Mouse (Mus musculus): ENCODE measurements at regions not wholly inside any gene's neighbourhood (a gene's known extent, or its start where the extent isn't known, plus 50 kb on each side); places are given as distances from the start of the nearest gene placed in this dataset.
"Not testable (repeated sequence)": the region's sequence is repeated elsewhere in the genome, so short reads cannot be mapped to it uniquely, and the experiment has no call there.

DNA sequence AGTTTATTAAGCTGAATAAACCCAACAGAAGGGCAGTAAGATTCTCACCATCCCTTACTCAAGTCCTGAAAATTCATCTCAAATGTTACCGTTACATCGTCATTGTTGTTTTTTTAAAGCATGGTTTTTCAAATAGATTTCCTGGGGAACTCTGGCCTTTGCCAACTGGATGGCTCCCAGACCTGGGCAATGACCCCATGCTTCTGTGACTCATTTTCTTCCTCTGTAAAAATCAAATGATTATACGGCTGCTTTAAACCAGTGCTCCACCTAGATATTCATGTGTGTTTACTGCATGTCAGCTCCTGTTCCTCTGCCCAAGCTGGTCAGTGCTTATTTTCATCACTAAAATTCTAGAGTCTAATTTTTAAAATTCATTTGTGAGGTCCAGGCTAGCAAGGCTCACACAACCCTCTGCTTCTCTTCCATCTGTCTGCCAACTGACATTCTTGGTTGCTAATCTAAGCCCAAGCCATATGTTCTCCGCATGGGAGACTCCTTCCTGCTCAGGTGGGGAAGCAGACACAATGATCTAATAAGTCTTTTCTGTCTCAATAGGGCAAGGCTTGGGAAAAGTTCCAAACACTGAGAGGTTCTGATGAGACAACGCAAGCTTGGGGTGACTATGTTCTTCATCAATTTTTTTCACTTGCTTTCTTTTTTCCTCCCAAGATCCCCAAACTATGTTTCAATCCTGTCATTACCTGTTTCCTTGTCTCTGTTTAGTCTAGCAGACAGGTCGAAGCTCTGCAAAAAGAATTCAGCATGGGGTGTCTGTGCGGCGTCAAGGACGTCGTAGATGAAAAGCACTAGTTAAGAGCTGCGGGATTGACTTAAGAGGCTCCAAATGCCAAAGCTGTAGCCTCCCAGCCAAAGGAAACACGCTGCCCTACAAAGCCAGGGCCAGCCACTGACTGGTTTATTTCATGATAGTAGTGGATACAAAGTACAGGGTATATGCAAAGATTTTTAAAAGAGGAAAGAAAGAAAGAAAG, 594.7 kb downstream of the Efna5 start:
- DNase-seq, result no peak

DNA sequence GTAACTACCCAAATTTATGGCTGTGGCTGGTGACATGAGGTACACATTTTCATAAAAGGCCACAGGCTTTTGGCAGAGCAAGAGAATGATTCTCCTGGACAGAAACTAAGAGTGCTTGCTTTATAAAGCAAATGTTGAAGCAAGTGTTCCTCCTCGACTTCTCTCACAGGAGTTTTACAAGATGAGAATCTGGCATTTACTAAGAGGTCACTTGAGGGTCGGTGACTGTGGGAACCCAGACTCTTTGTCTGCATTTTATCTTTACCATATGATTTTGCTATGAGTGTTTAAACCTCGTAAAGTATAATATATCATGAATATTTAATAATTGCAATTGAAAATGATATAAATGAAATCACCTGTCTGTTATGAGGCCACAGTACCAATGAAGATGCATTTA, 600.9 kb downstream of the Efna5 start:
- DNase-seq, result no peak

DNA sequence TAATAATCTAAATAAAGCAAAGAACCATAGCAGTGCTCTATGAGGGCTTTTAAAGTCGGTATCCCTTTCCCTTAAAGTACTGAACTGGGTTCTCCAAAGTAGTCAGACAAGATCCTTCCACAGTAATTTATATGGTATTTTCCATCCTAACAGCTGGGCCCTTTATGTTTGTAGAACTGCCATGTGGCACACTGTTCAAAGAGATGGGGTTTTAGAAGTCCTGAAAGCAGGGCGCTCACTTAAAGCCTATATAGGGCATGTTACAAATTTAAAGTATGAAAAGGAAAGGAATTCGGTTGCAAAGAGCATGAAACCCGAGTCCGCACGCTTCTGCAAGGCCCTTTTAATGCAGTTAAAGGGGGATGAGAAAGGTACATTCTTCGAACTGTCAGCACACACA, 609.7 kb downstream of the Efna5 start:
- no peak for DNase-seq

DNA sequence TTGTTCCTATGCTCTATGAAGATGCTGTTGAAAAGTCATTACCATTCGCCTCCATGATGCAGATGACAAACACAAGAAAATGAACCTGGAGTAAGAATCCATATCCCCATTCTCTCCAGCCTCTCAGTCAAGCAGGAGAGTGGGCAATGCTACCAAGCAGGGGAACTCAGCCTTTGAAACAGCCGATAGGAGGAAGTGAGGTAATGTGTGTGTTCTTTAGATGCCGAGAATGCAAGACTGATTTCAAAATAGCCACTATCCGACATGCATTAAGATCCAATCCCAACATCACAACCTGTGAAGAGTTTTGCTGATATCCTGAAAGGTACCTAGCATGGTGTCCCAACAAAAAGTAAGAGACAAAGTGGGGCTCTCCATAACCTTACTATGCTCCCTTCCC, 611.8 kb downstream of the Efna5 start:
- no peak for DNase-seq

DNA sequence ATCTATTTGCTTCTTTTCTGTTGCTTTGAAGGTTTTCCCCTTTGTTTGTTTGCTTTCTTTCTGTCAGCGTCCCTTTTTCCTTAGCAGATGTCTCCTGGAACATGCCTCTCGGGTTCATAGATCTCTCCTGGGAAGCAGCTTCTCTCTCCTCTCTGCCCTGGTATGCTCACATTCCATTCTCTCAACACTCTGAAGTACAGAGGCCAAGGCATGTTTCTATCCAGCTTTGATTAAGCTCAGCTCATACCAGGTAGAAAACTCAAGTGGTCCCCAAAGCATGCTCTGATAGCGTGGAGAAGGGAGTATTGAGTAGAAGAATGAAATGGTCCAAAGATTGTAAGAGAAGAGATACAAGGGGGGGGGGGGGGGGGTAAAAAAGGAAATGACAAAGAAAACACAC, 627.7 kb downstream of the Efna5 start:
- DNase-seq, result no peak

DNA sequence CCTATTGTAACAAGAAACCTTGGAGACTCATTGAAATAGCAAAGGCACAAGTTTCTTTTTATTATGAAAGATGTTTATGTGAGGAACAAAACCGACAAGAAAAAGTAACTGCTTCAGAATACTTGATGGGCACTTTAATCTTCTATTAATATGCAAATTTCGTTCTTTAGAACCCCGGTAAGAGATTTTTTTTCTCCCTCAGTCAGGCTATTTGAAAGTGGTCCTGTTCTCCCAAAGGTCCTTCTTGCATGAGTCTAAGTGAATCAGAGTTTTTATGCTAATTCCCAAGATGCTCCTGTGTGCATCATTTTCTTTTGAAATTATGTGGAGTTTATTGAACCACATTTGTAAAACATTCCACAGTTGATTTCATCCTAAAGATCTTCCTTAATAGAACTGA, 633.1 kb downstream of the Efna5 start:
- DNase-seq, result no peak

DNA sequence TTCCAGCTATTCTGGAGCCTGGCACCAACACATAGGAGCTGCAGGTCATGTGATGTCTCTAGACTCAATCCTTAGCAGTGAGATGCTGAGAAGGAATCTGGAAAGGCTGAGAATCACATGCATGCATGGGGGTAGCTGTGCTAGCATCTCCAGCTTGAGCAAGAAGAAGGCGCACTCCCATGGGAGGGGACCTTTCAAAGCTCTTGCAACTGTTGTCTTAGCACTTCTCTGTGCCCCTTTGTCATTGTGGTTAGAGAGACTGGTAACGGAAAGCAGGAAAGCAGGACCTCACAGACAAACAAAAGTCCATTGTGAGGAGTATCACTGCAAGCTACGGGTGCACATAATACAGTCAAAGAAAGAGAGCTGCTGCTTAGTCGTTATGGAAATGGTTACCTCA, 634.5 kb downstream of the Efna5 start:
- peak; percentile 21 for DNase-seq

DNA sequence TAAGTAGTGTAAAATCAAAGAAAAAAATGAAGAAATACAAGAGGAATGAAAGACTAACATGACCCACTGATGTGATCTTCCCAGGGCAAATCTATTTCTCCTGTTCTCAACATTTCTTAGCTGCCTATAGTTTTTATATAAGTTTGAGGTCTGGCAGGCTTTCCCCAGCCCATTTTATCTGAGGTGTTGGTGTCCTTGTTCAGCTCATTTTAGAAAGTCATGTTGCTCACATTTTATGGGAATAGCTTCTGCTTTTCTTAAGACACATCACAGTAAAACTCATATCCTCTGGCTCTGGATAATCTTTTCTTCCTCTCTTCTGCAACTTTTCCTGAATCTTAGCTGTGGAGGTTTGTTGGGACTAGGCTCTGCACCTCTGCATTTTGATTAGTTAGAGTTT, 650.2 kb downstream of the Efna5 start:
- no peak for DNase-seq

DNA sequence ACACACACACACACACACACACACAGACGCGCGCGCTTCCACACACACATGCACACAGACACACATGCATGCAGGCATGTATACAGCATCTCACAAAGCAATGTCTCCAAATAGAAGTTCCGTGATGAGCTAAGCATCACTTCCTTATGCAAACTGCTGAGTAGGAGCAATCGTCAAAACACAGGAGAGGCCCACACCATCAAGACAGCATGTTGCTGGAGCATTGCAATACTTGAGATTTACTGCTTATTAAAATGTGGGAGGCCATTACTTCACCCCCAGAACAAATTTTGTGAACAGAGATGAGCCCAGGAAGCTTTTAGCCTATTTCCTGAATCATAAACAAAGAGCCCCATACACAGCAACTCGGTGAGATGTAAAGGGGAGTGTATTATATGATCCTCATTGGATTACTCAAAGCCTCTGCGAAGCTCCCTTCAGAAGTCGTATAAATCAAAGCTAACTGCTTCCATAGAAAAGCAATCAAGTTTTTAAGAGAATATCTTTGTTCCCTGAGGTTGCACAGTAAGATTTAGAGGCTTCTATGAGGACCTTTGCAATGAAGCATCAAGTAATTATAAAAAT, 670.6 kb downstream of the Efna5 start:
- no peak for DNase-seq

DNA sequence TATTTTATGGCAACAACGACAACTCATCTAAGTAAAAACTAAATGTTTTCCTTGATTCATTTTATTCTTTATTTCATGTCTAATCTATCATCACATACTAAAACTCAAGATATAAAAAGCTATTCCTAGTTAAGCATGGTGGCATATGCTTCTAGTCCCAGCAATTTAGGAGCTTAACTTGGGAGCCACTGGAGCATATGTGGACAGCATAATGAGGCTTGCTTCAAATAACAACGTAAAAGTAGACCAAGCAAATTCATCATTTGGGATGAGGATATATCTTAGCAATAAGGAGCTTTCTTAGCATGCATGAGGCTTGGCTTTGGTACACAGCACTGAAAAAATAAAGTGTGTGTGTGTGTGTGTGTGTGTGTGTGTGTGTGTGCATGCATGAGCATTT, 678.5 kb downstream of the Efna5 start:
- DNase-seq, result no peak

DNA sequence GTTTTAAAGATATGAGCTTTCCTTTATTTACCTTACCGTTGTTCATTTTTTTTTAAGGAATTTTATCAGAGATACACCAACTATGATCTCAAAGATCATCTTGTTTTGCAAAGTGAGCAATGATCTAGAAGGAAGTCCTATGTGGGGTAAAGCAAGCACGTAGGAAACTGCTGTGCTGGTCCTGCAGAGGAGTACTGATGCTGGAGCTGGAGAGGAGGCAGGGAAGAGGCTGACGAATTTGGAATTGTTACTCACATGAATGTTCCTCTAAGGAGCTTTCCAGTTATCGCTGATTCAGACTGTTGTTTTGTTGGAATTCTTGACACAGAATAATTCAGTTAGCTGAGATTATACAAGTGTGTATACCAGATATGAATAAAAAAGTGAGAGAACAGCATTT, 680.6 kb downstream of the Efna5 start:
- no peak for DNase-seq

DNA sequence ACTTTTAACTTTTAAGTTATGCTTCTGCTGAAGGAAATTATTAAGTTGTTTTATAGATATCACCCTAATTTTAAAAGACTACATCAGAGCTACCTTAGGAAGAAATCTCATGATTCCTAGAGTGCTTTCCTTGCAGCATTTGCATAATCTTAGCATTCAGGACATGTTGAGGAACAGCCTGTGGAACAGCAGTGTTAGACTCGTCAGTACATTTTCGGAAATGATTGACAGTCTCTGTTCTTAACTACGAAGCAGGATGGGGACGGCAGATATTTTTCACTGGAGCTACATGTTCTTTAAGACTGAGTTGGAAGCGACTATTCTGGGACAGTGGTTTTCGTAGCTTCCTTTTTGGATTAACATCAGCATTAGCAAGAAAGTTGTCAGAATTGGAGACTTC, 681.6 kb downstream of the Efna5 start:
- DNase-seq, result no peak

DNA sequence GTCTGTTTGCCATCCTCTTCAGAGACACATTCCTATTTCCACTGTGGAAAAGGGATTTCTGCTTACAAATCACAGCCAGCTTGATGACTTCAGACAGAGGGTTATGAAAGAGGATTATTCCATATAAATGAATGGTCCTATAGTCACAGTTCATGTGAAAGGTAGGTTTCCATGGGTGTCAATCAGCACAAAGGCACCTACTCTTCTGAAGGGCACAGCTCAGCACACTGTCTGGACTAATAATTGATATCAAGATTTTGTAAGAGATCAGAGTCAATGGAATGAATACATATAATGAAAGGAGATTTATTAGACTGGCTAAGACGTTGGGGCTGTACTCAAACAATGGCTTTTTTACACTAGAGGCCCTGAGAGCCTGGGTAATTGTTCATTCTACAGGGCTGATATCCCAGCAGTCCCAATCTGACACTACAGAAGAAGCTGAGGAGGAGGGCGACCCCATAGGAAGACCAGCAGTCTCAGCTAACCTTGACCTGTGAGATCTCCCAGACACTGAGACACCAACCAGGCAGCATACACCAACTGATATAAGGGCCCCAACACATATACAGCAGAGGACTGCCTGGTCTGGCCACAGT, 702.4 kb downstream of the Efna5 start:
- no peak for DNase-seq

DNA sequence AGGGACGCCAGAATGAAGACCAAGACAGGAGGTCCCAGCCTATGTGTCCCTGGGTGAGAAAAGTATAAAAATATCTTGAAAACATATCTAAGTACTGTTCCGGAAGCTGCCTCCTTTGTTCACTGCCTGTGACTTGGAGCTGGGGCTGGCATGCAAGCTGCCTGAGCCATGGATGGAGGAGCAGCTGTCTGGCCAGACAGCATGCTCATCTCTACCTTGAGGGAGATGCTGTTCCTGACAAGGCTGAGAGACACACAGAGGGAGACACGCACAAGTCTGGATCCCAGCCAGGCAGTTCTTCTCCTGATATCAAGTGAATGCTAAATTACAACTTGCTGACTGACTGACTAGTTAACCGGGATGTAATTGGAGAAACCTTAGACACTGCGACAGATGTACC, 704.8 kb downstream of the Efna5 start:
- DNase-seq, result no peak

DNA sequence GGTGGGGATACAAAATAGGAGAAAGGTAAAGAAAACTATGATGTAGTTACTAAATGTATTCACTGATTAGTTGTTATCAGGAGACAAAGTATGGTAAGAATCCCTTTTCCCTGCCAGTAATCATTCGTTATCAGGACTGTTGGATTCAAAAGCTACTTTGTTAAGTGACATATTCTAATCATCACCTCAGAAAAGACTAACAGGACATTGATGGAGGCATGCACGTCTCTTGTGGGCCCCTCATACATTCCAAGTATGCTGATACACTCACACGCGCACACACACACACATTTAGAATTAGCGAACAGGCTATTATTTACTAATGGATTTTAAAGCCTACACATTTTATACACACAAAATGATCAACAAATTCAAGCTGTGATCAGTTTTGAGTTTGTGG, 708.8 kb downstream of the Efna5 start:
- no peak for DNase-seq

DNA sequence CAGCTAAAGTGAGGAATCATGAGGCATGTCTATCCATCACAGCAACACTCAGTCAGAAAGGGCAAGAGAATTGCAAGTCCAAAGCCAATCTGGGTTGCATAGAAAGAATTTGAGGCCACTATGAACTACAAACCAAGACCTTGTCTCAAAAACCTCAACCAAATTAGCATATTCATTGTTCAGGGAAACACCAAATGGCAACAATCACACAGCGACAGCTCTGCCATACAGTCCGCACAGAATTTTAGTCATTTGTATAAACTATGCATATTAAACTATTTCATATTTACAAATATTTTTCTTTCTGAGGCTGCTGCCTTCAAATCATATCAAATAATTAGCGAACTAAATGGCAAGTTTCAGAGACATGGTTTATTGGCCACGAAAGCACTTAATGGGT, 709.6 kb downstream of the Efna5 start:
- DNase-seq, result no peak

DNA sequence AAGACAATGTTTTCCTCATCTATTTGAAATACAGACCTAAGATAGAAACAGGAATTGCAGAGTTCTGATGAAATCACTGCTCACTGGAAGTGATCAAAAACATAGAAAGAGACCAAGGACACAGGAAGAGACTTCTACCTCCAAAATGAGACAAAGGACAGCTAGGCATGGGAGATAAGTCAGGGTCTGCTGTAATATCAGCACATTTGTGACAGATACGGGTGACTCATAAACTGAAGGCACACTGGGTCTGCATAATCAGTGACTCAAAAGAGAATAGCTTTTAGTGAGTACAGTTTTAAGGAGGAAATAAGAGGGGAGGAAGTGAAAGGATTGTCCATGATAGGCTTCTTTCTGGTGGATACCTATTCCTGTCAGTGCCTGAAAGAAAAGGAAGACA, 719.7 kb downstream of the Efna5 start:
- no peak for DNase-seq

DNA sequence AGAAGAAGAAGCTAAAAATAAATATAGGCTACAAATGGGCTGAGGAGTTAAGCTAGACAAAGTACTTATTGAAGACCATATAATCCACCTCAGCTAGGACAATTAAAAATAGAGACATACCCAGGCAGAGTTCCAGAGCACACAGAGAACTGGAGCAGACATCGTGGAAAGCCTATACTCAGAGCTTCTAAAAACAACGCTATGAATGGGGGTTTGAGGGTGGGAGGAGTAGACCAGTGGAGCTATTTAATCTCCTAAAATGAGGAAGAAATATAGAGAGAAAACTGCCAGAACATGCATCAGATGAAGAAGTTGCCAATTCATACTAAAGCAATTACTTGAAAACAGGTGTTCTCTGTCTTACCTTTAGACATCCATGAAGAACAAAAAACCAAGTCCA, 720.8 kb downstream of the Efna5 start:
- no peak for DNase-seq

DNA sequence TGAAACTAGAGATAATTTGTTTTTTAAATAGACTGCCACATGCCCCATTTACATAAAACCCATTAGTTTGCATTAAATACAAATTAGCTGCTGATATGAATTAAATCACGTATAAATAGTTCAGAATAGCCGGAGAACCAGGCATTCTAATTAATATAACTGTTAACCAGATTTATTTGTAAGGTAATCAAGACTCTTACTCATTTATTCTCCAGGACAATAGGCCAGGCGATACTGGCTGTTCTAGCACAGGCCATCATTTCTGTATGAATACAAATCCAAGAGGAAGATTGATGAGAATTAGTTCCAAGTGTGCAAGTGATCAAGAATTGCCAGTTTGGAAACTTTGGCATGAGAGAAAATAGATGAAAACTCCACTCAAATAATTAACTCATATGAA, 746.1 kb downstream of the Efna5 start:
- no peak for DNase-seq

DNA sequence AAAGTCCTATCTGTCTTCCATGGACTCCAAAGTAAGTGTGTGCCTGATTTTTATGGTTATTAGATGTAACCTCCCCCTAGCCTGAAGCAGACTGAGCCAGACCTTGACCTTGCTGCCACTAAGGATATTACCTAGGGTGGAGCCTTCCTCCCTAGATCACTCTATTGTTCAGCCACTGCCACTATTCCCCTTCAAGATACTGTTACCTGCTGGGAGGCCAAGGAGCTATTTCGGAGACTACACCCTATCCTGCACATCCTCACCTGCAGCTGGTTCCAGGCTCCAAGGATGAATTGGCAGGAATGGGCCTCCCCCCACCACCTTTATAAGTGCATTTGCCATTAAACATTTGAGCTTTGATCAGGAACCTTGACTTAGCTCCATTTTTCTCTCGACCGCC, 769.4 kb downstream of the Efna5 start:
- not testable (repeated sequence) for DNase-seq

DNA sequence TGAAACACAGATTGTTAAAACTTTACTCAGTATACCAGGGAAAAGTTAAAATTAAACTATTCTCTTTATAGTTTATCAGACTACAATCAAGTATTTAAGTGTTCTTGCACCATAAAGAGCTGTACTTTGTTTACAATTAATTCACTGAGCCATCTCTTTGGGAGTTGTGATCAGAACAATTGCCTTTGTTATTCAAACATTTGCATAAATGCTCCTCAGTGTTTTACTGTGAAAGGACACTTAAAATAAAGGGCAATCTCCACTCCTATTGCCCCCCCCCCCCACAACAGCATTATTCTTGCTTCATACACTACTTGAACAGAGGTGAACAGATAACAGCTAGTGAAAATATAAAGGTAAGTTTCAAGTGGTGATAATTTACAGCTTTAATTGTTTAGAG, 772.1 kb downstream of the Efna5 start:
- DNase-seq, result peak; percentile 15

DNA sequence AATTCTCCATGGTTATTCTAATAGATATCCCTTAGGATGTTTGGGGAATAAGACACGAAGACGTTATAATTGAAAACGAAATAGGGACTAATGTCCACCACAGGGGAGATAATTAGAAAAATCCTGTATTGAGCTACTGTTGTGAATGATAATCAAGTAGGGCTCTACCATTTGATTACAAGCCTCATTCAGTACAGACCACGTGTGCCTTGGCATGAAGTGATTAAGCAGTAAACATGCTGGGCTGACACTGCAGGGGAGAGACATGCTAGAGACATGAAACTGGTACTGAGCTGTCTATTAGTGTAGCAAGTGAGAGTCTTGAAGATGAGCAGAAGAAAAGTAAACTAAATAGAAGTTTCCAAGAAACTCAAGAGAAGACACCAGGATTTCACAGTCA, 797.8 kb downstream of the Efna5 start:
- no peak for DNase-seq

DNA sequence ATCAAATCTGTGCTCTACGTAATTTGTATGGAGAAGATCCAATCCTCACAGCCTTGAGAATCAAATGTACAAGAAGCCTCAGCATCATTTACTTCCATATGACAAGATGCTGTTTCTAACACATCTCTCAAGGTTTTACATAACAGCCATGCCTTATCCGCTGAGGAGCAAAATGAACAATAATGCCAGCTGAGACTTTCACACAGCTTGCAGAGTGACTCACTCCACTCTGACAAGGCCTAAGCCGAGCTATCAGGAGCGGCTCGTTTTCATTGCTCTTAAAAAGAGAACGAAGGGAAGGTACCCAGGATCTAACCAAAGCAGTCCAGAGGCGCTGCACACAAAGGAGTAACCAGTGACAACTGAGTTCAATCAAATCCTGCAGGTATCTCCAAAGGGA, 803.5 kb downstream of the Efna5 start:
- no peak for DNase-seq

DNA sequence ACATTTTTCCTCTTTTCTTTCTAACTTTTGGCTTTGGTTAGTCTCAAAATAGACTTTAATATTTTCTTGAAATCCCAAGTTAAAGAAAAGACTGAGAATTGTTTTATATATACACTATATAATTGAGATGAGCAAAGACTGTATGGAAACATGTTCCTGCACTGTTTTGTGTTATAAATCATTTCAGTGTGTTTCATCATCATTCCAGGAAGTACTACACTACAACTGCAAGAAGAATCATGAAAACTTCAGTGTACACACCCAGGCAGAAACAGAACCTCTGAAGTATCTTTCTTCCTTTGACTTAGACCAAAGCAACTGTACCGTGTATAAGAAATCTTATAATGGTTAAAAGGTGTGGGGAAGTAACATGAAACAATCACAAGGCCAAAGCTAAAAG, 816.2 kb downstream of the Efna5 start:
- no peak for DNase-seq
